Mouse (Mus musculus) spleen, postnatal 4 days (tissue): ENCODE data around the gene Olfr523.

ENCODE experiments used
- DNase-seq, 2 experiments: peaks; one replicate each; pipeline ENCODE4 v3.0.0; 2022; ENCODE audit warnings: low spot score in 2 of 2

The Olfr523 gene

DNA sequence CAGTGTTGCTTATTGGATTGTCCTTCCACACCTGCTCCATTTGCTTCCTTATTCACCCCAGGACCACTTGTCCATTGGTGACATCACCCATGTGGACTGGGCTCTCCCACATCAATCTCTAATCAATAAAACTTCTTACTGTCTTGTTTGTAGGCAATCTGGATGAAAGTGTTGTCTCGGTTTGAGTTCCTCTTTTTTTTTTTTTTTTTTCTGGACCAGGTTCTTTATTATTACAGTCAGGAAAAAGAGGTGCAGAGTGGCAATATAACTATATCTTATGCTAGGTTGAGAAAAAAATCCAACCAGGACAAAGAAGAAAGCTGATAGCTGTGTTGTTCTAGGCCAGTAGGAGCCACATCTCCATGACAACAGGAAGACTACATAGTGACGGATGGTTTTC is 7.7 kb downstream of the Olfr523 start:
- DNase-seq = no peak

DNA sequence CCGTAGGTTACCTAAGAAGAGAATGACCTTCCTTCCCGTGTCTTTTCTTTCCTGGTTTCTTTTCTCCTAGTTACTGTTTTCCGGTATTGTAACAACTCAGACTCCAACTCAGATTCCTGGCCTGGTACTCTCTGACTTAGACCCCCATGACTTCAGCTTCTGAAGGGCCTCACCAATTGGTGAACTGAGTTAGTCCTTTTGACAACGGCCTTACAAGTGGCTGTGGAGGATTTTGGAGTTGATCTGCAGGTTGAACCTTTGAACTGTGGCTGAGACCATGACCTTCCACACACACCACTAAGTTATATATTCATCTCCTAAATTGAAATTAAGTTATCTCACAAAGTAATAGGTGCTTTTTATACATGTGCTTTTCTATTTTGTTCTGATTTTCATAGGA is 11.2 kb downstream of the Olfr523 start:
- no peak for DNase-seq

GRCm38 (mm10) chr7:140186646-140187620 is 13.9 kb downstream of the Olfr523 start:
- DNase-seq = no peak

DNA sequence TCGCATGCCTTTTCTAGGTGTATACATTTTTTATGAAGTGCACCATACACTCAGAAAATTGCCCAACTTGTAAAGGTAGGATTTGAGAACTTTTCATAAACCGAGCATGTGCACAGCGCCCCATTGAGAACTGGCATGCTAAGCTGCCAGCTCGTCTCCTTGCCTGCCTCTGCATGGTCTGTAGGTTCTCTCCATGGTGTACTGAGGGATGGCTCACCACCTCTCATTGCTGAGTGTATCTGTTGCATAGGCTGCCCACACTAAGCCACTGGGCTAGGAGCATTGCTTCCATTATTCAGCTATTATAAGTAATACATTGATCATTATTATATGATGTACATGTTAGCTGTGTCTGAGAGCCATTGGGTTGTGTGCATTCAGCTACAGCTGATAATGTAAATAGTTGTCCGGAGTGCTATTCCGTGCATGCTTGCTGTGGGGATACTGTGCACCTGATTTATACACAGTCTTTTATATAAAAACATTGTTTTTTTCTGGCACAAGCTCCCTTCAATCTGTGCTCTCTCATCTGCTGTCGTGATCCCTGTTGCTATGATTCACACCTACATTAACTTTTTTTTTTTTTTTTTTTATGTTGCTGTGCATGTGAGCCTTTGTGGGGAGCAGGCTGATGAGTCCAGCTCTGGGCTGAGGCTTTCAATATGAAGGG is 14.8 kb downstream of the Olfr523 start:
- no peak for DNase-seq

GRCm38 (mm10) chr7:140188391-140189328 is 15.6 kb downstream of the Olfr523 start:
- no peak for DNase-seq

GRCm38 (mm10) chr7:140190435-140190834 is 17.4 kb downstream of the Olfr523 start:
- DNase-seq = no peak

GRCm38 (mm10) chr7:140192445-140192844 is 19.4 kb downstream of the Olfr523 start:
- DNase-seq = no peak

DNA sequence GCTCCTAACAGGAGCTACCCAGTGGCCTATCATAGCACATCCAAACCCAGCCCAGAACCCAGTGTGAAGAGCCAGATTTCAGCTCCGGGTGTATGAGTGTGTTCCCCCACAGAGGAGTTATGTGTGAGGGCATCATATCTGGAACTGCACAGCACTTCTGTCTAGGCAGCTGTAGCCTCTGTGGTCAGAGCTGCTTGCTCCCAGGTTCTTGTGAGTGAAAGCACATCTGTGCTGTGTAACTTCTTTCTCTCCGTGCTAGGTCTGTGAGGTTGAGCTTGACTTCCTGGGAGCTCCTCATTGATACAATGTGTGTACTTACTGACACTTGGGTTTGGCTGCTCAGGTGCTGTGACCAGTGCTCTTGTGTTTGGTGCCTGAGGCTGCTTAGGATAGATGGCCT is 19.8 kb downstream of the Olfr523 start:
- DNase-seq = no peak

DNA sequence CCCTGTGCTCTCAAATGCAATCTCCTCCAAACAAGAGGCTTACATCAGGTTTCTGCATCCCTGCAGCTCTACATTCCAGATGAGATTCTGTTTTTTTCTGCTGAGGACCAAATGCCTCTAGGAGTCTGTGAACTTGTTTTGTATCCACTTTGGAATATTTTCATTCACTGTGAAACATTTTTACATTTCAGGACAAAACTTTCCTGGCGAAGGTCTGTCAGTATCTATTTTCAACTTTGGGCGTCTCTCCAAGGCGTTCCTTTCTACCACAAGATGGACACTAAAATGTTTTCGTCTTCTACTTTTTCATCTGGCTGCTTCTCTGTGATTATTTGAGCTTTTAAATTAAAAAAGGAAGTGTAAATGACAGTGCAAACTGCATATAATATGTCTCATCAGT is 21.0 kb downstream of the Olfr523 start:
- DNase-seq = no peak

DNA sequence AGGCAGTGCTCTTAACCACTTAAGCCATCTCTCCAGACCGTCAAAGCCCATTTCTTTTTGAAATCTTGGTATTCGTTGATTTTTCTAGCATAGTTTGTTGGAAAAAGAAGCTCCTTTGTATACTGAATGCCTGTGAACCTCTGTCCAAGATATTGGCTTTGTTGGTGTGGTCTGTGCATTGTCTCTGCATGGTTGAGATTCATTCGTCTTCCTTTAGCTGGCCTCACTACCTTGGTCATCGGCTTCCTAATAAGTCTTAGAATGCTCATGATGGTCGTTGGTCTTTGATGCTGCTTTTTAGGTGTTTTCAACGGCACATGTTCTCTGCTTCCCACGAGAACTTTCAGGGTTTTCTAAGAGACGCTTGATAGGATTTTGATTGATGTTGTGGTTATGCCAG is 23.0 kb downstream of the Olfr523 start:
- DNase-seq = no peak

GRCm38 (mm10) chr7:140201090-140201489 is 28.1 kb downstream of the Olfr523 start:
- no peak for DNase-seq

- DNase-seq = no peak
Observed at GRCm38 (mm10) chr7:140205864-140206263, 32.8 kb downstream of the Olfr523 start, which contains the start of gene Olfr524. TSS of gene Olfr524 (minus strand) at chr7:140205964.

GRCm38 (mm10) chr7:140206904-140207303 is 33.9 kb downstream of the Olfr523 start:
- DNase-seq = no peak

DNA sequence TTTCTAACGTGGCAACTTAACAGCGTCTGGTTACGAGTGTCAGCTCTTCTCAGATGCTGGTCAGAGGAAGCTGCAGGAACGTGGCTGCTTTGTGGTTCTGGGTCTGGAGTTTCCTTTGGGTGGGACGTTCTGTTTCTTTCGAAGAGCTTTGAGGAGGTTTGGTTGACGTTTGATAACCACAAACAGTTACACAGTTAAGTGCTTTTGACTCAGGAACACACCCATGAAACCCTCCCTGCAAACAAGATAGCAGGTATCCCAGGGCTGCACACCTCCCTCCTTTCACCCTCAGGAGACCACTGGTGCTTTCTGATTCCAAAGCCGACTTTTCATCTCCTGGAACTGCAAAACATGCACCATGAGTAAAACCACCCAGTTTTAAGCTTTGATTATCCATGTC is 35.1 kb downstream of the Olfr523 start:
- no peak for DNase-seq

GRCm38 (mm10) chr7:140208677-140209076 is 35.7 kb downstream of the Olfr523 start:
- DNase-seq = peak in 1 of 2 experiments; percentile 41

GRCm38 (mm10) chr7:140213841-140214240 is 40.8 kb downstream of the Olfr523 start:
- DNase-seq = peak in 1 of 2 experiments; percentile 24

DNA sequence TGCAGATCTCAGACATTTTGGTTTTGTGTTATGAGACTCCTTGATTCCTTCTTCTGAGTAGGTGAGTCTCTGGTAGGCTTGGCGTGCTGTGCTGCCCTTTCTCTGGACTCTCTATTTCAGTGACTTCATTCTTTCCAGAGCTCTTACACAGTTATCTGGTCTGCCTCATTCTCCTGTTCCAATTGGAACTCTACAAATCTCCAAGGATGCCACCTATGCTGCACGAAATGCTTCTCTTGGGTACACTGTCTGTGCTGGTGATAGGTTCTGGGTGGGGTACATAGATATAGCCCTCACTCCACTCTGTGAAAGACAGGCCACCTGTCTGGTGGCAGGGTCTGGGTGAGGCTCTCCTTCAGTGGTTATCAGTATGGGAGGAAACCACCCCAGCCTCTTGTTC is 45.0 kb downstream of the Olfr523 start, which contains the start of gene Cd163l1:
TSS of gene Cd163l1 (plus strand) at position 301 of the 400 bp plus-strand sequence.
- DNase-seq = peak; percentile 1 to 30

- DNase-seq = peak in 1 of 2 experiments; percentile 47
Observed at GRCm38 (mm10) chr7:140219268-140219667, 46.3 kb downstream of the Olfr523 start.

DNA sequence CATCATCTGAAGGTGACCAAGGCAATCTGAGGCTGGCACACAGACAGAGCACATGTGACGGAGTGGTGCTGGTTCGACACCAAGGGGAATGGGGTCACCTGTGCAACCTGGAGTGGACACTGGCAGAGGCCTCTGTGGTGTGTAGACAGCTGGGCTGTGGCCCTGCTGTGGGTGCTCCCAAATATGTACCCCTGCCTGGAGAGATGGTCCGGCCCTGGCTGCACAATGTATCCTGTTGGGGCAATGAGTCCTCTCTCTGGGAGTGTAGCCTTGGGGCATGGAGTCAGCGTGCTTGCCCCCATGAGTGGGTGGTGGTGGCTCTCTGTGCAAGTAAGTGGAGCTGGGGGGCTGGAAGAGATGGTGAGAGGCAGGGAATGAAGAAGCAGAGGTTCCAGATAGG is 47.4 kb downstream of the Olfr523 start:
- peak in 1 of 2 experiments; percentile 52 for DNase-seq

DNA sequence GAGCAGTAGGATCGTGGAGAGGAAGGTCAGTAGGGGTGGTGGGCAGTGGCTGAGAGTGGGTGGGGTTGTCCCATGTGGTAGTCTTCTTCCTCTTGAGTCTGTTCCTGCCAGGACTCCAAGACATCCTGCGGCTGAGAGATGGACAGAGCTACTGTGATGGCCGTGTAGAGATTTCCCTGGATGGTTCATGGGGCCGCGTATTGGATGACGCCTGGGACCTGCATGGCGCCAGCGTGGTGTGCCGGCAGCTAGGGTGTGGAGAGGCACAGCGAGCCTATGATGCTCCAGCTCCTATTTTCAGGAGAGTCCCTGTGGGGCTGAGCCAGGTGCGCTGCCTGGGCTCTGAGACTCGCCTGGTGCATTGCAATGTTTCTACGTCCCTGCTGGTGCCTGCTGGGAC is 51.2 kb downstream of the Olfr523 start:
- peak; percentile 11 to 60 for DNase-seq
